Mouse (Mus musculus) kidney, adult 8-10 months (tissue): ENCODE data around the gene Fa2h.
A peak's percentile ranks its signal among the peaks of the same experiment; 100 is the strongest.

ENCODE experiments used
- DNase-seq, 2 experiments: peaks; one replicate each; pipeline ENCODE4 v3.0.0; 2022

Fa2h gene

GRCm38 (mm10) chr8:111393391-111394363 lies at the start of gene Fa2h:
Gene Fa2h (minus strand): TSS chr8:111393824.
- DNase-seq: peak; percentile 84 to 85

GRCm38 (mm10) chr8:111439189-111439588 lies 45.6 kb upstream of the Fa2h start:
- peak; percentile 68 to 91 for DNase-seq

- DNase-seq: peak; percentile 32 to 63
Measured at GRCm38 (mm10) chr8:111435071-111435828, 41.6 kb upstream of the Fa2h start.

GRCm38 (mm10) chr8:111424646-111425045 lies 31.0 kb upstream of the Fa2h start:
- no peak for DNase-seq

GRCm38 (mm10) chr8:111424181-111424580 lies 30.6 kb upstream of the Fa2h start:
- no peak for DNase-seq

GRCm38 (mm10) chr8:111422614-111423013 lies 29.0 kb upstream of the Fa2h start:
- no peak for DNase-seq

GRCm38 (mm10) chr8:111419171-111419570 lies 25.5 kb upstream of the Fa2h start:
- DNase-seq: no peak

GRCm38 (mm10) chr8:111418601-111419000 lies 25.0 kb upstream of the Fa2h start:
- DNase-seq: peak in 1 of 2 experiments; percentile 53

- DNase-seq: no peak
Measured at GRCm38 (mm10) chr8:111417222-111417621, 23.6 kb upstream of the Fa2h start.

GRCm38 (mm10) chr8:111403391-111403790 lies 9.8 kb upstream of the Fa2h start:
- peak in 1 of 2 experiments; percentile 27 for DNase-seq

GRCm38 (mm10) chr8:111391268-111391667 lies 2.4 kb downstream of the Fa2h start:
- no peak for DNase-seq

- DNase-seq: no peak
Measured at GRCm38 (mm10) chr8:111390837-111391236, 2.8 kb downstream of the Fa2h start.

GRCm38 (mm10) chr8:111389581-111389980 lies 4.0 kb downstream of the Fa2h start:
- no peak for DNase-seq

- no peak for DNase-seq
Measured at GRCm38 (mm10) chr8:111385915-111386314, 7.7 kb downstream of the Fa2h start.

GRCm38 (mm10) chr8:111384628-111385027 lies 9.0 kb downstream of the Fa2h start:
- DNase-seq: no peak

- DNase-seq: no peak
Measured at GRCm38 (mm10) chr8:111375192-111375591, 18.4 kb downstream of the Fa2h start.

- DNase-seq: no peak
Measured at GRCm38 (mm10) chr8:111369711-111370110, 23.9 kb downstream of the Fa2h start.

- no peak for DNase-seq
Measured at GRCm38 (mm10) chr8:111367350-111367749, 26.3 kb downstream of the Fa2h start.

- peak; percentile 89 to 95 for DNase-seq
Measured at GRCm38 (mm10) chr8:111366610-111367234, 26.9 kb downstream of the Fa2h start.

- no peak for DNase-seq
Measured at GRCm38 (mm10) chr8:111363489-111363888, 30.1 kb downstream of the Fa2h start.

GRCm38 (mm10) chr8:111360579-111361209 lies 32.9 kb downstream of the Fa2h start:
- DNase-seq: peak in 1 of 2 experiments; percentile 37

GRCm38 (mm10) chr8:111359936-111360335 lies 33.7 kb downstream of the Fa2h start:
- no peak for DNase-seq

- no peak for DNase-seq
Measured at GRCm38 (mm10) chr8:111358905-111359304, 34.7 kb downstream of the Fa2h start.
